Mouse (Mus musculus): Measurements from ENCODE around the gene Eomes. TPM values are rescaled to one million over a fixed set of nuclear protein-coding genes. Genes with fewer than 3 reads are reported as not detected.

Gene Eomes
- 6.2 and 7.7 TPM in 2 replicates for polyA plus RNA-seq (2016; fragmentation: Nextera tagmentation; extraction: Ambion mirVana)

DNA sequence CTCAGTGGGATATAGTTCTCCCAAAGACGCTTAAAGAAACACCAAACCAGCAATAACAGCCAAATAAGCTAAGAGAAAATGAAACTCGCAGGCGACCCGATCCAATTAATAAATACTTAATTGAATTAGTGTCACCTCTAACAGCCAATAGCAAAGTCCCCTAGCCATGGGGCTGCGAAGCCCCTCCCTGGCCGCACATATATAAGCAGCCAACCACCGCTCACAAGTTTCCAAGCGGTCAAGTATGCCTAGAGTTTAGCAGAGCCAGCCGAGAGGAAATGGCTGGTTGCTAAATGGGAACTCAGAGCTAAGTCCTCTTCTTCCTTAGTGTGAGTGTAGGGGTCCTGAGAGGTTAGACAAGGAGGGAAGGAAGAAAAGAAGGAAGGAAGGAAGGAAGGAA lies at the start of gene Eomes:
Gene Eomes (plus strand): TSS at position 252 of the 400 bp plus-strand sequence.
- peak; percentile 49 for DNase-seq (ENCODE audit: extremely low spot score, low spot score)
- Histone ChIP-seq H3K27ac (peak within 1 kb of the TSS; percentile 53), H3K9me3 (no peaks in the 10 kb centered on the region), H3K36me3 (replicated peaks) (no peaks in the 10 kb centered on the region), H3K4me1 (peaks cover 36% of the 10 kb centered on the region), H3K4me3 (peak within 1 kb of the TSS; percentile 46), H3K27me3 (ENCODE audit: poor library complexity, severe bottlenecking) (peaks cover 97% of the 10 kb centered on the region)
- 1% methylated on average over 9 of the region's 9 CpGs for WGBS

GRCm38 (mm10) chr9:118444809-118445208 lies 33.2 kb upstream of the Eomes start:
- DNase-seq (ENCODE audit: extremely low spot score, low spot score), result no peak
- Histone ChIP-seq H3K9me3 (no peaks in the 10 kb centered on the region), H3K27ac (no peak overlapping the region), H3K27me3 (ENCODE audit: poor library complexity, severe bottlenecking) (peaks cover 19% of the 10 kb centered on the region), H3K4me3 (no peak overlapping the region), H3K36me3 (replicated peaks) (no peaks in the 10 kb centered on the region), H3K4me1 (peaks cover 13% of the 10 kb centered on the region)
- 30% methylated on average over 9 of the region's 9 CpGs for WGBS

GRCm38 (mm10) chr9:118449336-118449735 lies 28.7 kb upstream of the Eomes start:
- 92% methylated on average over 8 of the region's 8 CpGs for WGBS
- Histone ChIP-seq H3K4me3 (no peak overlapping the region), H3K27ac (no peak overlapping the region), H3K4me1 (peaks cover 13% of the 10 kb centered on the region), H3K9me3 (no peaks in the 10 kb centered on the region), H3K27me3 (ENCODE audit: poor library complexity, severe bottlenecking) (peaks cover 19% of the 10 kb centered on the region), H3K36me3 (replicated peaks) (no peaks in the 10 kb centered on the region)
- no peak for DNase-seq (ENCODE audit: extremely low spot score, low spot score)

- Histone ChIP-seq H3K9me3 (no peaks in the 10 kb centered on the region), H3K4me3 (no peak overlapping the region), H3K36me3 (replicated peaks) (no peaks in the 10 kb centered on the region), H3K27ac (no peak overlapping the region), H3K27me3 (ENCODE audit: poor library complexity, severe bottlenecking) (peaks cover 13% of the 10 kb centered on the region), H3K4me1 (peaks cover 7% of the 10 kb centered on the region; the same call in 1 of the 2 replicates)
- WGBS, result 62% methylated on average over 9 of the region's 9 CpGs
- no peak for DNase-seq (ENCODE audit: extremely low spot score, low spot score)
Observed at GRCm38 (mm10) chr9:118453427-118453826, 24.6 kb upstream of the Eomes start.

DNA sequence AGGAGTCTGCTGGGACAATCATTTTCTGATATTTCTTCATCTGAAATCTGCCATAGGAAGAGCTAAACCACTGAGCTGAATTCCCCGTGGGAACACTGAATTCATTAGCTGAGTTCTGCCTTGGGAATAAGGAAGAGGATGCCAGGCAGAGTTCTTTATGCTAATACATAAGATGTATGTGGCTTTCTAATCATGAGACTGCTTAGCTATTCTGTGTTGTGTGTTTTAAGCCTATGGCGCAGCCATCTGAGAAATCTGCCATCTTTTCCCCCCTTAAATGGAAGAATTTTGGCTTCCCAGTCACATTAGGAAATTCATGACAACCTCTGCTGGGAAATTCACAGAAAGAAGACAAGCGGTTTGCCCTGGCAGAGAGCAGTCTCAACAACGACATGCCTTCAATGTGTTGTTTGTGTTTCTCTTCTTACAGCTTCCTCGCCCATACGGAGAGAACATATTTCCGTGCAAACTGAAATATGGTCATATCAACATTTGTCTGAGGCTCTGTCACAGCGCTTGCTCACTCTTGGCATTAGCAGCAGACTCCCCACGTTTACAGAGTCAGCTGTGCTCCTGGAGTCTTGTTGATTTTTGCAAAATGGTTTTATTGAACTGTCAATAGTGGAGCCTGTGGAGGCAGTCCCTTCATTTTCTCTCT lies 22.7 kb upstream of the Eomes start:
- Histone ChIP-seq H3K9me3 (no peaks in the 10 kb centered on the region), H3K36me3 (replicated peaks) (no peaks in the 10 kb centered on the region), H3K27me3 (ENCODE audit: poor library complexity, severe bottlenecking) (peaks cover 13% of the 10 kb centered on the region), H3K27ac (no peak overlapping the region), H3K4me1 (peaks cover 7% of the 10 kb centered on the region; the same call in 1 of the 2 replicates), H3K4me3 (no peak overlapping the region)
- no peak for DNase-seq (ENCODE audit: extremely low spot score, low spot score)
- WGBS, result 83% methylated on average over 9 of the region's 9 CpGs

GRCm38 (mm10) chr9:118456405-118456804 lies 21.6 kb upstream of the Eomes start:
- no peaks in the 10 kb centered on the region for H3K9me3 ChIP-seq
- H3K27me3 ChIP-seq (ENCODE audit: poor library complexity, severe bottlenecking), result peaks cover 13% of the 10 kb centered on the region
- DNase-seq (ENCODE audit: extremely low spot score, low spot score), result no peak
- H3K27ac ChIP-seq, result no peak overlapping the region
- H3K4me3 ChIP-seq, result no peak overlapping the region
- H3K4me1 ChIP-seq, result peaks cover 7% of the 10 kb centered on the region; the same call in 1 of the 2 replicates
- WGBS, result 42% methylated on average over 6 of the region's 6 CpGs
- no peaks in the 10 kb centered on the region for H3K36me3 ChIP-seq (replicated peaks)

DNA sequence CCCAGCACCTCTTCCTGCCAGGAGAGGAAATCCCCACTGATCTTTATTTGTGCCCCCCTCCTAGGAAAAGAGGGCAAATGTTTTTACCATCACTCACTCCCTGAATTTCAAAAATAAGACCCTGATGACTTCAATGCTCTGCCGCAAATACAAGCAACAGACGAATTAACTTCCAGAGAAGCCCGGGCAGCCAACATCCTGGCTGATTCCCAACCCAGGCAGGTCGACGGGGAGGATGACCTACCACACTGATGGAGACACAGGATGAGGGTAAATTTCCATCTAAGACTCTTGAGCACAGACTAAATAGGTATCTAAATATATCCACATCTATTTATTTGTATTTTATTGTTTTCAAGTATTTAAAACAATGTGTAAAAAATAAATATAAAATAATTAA lies 20.0 kb upstream of the Eomes start:
- Histone ChIP-seq H3K27me3 (ENCODE audit: poor library complexity, severe bottlenecking) (peaks cover 13% of the 10 kb centered on the region), H3K4me1 (peaks cover 7% of the 10 kb centered on the region; the same call in 1 of the 2 replicates), H3K9me3 (no peaks in the 10 kb centered on the region), H3K36me3 (replicated peaks) (no peaks in the 10 kb centered on the region), H3K4me3 (no peak overlapping the region), H3K27ac (no peak overlapping the region)
- DNase-seq (ENCODE audit: extremely low spot score, low spot score), result no peak
- WGBS, result 38% methylated on average over 5 of the region's 5 CpGs

- Histone ChIP-seq H3K36me3 (replicated peaks) (no peaks in the 10 kb centered on the region), H3K4me3 (no peak overlapping the region), H3K27ac (no peak overlapping the region), H3K9me3 (no peaks in the 10 kb centered on the region), H3K27me3 (ENCODE audit: poor library complexity, severe bottlenecking) (peaks cover 37% of the 10 kb centered on the region), H3K4me1 (peaks cover 11% of the 10 kb centered on the region)
- no peak for DNase-seq (ENCODE audit: extremely low spot score, low spot score)
- WGBS, result 82% methylated on average over 1 of the region's 1 CpGs
Observed at GRCm38 (mm10) chr9:118464031-118464430, 14.0 kb upstream of the Eomes start.

GRCm38 (mm10) chr9:118468301-118468700 lies 9.7 kb upstream of the Eomes start:
- Histone ChIP-seq H3K27ac (no peak overlapping the region), H3K9me3 (no peaks in the 10 kb centered on the region), H3K27me3 (ENCODE audit: poor library complexity, severe bottlenecking) (peaks cover 80% of the 10 kb centered on the region), H3K4me3 (peak overlapping the region; percentile 10), H3K36me3 (replicated peaks) (no peaks in the 10 kb centered on the region), H3K4me1 (peaks cover 25% of the 10 kb centered on the region)
- no peak for DNase-seq (ENCODE audit: extremely low spot score, low spot score)
- WGBS, result under 1% methylated on average over 14 of the region's 14 CpGs

- no peak overlapping the region for H3K27ac ChIP-seq
- H3K4me3 ChIP-seq, result no peak overlapping the region; the same call in 1 of the 2 replicates
- 6% methylated on average over 16 of the region's 16 CpGs for WGBS
- peaks cover 25% of the 10 kb centered on the region for H3K4me1 ChIP-seq
- peaks cover 87% of the 10 kb centered on the region for H3K27me3 ChIP-seq (ENCODE audit: poor library complexity, severe bottlenecking)
- no peak for DNase-seq (ENCODE audit: extremely low spot score, low spot score)
- H3K36me3 ChIP-seq (replicated peaks), result no peaks in the 10 kb centered on the region
- no peaks in the 10 kb centered on the region for H3K9me3 ChIP-seq
Observed at GRCm38 (mm10) chr9:118469272-118469671, 8.7 kb upstream of the Eomes start.

DNA sequence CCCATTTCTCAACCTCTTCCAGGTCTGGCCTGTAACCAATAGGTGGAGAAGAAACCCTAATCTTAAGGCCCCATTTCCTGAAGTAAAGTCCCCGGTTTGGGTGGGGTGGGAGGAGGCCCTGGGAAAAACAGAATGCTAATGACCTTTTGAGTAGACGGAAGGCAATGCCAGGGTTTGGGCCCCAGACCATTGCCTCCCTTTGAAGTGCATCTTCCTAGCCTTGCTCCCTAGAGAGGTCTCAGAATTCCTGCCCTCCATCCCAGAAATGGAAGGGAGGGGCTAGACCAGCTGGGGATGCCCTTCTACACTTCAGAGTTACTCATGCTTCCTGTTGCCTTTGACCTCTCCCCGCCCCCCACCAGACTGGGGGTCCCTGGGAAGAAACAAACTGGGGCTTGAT lies 6.7 kb upstream of the Eomes start:
- Histone ChIP-seq H3K36me3 (replicated peaks) (no peaks in the 10 kb centered on the region), H3K27me3 (ENCODE audit: poor library complexity, severe bottlenecking) (peaks cover 97% of the 10 kb centered on the region), H3K4me1 (peaks cover 27% of the 10 kb centered on the region), H3K4me3 (no peak overlapping the region), H3K27ac (no peak overlapping the region), H3K9me3 (no peaks in the 10 kb centered on the region)
- WGBS, result 21% methylated on average over 3 of the region's 3 CpGs
- DNase-seq (ENCODE audit: extremely low spot score, low spot score), result no peak

- peak overlapping the region; percentile 46 for H3K4me3 ChIP-seq
- DNase-seq (ENCODE audit: extremely low spot score, low spot score), result peak; percentile 44
- H3K27me3 ChIP-seq (ENCODE audit: poor library complexity, severe bottlenecking), result peaks cover 97% of the 10 kb centered on the region
- WGBS, result under 1% methylated on average over 22 of the region's 22 CpGs
- H3K36me3 ChIP-seq (replicated peaks), result no peaks in the 10 kb centered on the region
- peaks cover 39% of the 10 kb centered on the region for H3K4me1 ChIP-seq
- H3K9me3 ChIP-seq, result no peaks in the 10 kb centered on the region
- H3K27ac ChIP-seq, result peak overlapping the region; percentile 40; the same call in 1 of the 2 replicates
Observed at GRCm38 (mm10) chr9:118476211-118476765, 1.7 kb upstream of the Eomes start.

DNA sequence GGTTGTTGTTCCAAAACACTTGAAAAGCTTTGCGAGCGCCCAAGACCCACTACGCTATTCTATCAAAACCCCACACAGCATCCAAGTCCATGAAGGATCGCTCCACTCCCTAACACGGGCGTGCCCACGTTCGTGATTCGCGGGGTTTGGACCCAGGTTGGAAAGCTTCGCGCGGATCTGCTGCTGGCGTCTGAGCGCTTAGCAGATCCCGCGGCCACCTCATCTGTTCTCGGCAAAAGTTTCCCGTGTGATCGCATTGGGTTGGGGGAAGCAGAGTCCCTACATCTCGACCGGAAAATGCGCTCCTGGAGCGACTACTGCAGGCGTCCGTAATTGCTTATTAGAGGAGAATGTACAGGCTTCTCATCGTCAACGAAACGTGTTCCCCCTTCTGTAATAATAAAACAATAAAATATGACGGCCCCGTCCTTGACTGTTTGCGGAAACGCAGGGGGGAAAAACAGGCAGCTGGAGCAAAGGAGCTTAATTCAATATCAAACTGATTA lies 1.2 kb upstream of the Eomes start:
- Histone ChIP-seq H3K4me1 (peaks cover 36% of the 10 kb centered on the region), H3K9me3 (no peaks in the 10 kb centered on the region), H3K36me3 (replicated peaks) (no peaks in the 10 kb centered on the region), H3K27ac (peak overlapping the region; percentile 40; the same call in 1 of the 2 replicates), H3K27me3 (ENCODE audit: poor library complexity, severe bottlenecking) (peaks cover 97% of the 10 kb centered on the region), H3K4me3 (peak overlapping the region; percentile 46)
- DNase-seq (ENCODE audit: extremely low spot score, low spot score), result peak; percentile 55
- under 1% methylated on average over 33 of the region's 33 CpGs for WGBS

Measured in forebrain, embryonic 10.5 days (tissue).